Mouse (Mus musculus) heart, postnatal 10 days (tissue): ENCODE measurements at regions not wholly inside any gene's neighbourhood (a gene's known extent, or its start where the extent isn't known, plus 50 kb on each side); places are given as distances from the start of the nearest gene placed in this dataset.
A peak's percentile ranks its signal among the peaks of the same experiment; 100 is the strongest.

Source experiments
- DNase-seq, 2 experiments: peaks; one replicate each; pipeline ENCODE4 v3.0.0; 2021
- intact Hi-C: fragments of 180-260 bp; cut with DNase I; formaldehyde crosslinking; loops from one replicate; pipeline ENCODE4 v1.15.1; 2025

- no peak for DNase-seq
- intact Hi-C loops, result no loop called here
These were observed 213.5 kb upstream of the Sfrp2 start for GRCm38 (mm10) chr3:83552516-83553139.

DNA sequence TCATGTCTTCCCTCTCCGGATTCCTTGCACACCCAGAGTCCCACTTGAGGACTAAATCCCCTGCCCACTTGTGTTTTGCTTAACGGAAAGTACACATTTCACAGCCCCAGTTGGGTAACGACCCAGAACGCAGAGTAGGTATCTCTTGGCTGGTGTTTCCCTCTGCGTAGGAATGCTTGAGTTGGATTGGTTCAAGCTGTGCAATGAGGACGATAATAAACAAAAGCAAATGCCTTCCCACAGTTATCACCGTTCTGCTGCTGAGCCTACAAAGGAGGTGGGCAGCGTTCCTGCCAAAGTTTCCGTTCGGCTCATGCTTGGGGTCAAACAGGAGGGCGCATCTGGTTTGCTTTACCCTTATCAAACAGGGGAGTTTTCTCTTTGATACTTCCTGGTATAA is 212.3 kb upstream of the Sfrp2 start:
- intact Hi-C loops, result no loop called here
- peak in 1 of 2 experiments; percentile 20 for DNase-seq

GRCm38 (mm10) chr3:83556788-83557515 is 209.2 kb upstream of the Sfrp2 start:
- intact Hi-C loops, result no loop called here
- no peak for DNase-seq

GRCm38 (mm10) chr3:83562026-83562425 is 204.1 kb upstream of the Sfrp2 start:
- intact Hi-C loops, result no loop called here
- DNase-seq, result no peak

- DNase-seq, result no peak
- intact Hi-C loops, result no loop called here
These were observed 190.6 kb upstream of the Sfrp2 start for GRCm38 (mm10) chr3:83575526-83575925.

DNA sequence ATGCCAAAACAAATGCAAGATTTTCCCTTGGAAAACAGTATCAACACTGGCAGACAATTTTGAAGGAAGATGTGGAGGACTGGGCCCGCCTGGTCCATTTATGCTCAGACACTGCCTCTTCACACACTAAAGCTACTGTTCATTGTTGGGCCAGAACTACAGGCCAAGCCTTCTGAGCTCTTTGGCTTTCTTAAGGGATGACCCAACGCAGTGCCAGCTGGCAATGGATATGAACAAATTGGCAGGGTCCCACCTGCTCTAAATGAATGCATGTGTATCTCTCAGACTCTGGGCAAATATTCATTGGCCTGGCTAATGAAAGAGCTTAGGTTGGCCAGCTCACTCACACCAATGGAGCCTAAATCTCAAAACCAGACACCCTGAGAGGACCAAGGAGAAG is 190.0 kb upstream of the Sfrp2 start:
- intact Hi-C loops, result no loop called here
- peak in 1 of 2 experiments; percentile 19 for DNase-seq

DNA sequence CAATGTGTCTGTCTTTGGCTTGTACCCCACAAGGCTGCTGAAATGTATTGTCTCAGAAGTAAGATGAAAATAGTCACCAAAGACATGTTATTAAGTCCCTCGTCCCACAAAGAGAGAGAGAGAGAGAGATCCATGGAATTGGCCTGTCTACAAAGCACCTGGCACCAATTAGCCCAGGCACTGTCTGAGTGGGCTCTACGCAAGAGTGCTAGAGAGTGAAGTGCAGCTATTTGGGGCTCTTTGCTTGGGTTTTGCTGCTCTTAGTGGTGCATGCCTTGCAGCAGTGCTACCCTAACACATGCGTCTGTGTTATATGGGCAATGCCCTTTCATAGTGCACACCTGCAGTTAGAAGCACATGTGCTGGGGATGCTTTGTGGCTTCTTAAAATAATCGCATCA is 185.4 kb upstream of the Sfrp2 start:
- no peak for DNase-seq
- intact Hi-C loops, result no loop called here

DNA sequence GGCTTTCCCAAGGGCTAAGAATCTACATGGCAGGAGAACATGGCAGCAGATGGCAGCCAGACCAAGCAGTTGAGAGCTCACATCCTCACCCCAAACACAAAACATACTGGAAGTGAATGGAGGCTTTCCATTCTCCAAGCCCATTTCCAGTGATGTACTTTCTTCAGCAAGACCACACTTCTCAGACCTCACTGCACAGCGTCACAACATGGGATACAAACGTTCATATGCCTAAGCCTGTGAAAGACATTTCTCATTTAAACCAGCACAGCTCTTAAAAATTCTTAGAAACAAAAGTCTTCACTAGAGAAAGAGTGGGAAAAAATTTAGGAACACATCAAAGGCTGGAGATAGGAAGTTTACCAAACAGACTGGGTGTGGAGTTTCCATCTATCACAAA is 183.9 kb upstream of the Sfrp2 start:
- intact Hi-C loops, result no loop called here
- DNase-seq, result no peak

DNA sequence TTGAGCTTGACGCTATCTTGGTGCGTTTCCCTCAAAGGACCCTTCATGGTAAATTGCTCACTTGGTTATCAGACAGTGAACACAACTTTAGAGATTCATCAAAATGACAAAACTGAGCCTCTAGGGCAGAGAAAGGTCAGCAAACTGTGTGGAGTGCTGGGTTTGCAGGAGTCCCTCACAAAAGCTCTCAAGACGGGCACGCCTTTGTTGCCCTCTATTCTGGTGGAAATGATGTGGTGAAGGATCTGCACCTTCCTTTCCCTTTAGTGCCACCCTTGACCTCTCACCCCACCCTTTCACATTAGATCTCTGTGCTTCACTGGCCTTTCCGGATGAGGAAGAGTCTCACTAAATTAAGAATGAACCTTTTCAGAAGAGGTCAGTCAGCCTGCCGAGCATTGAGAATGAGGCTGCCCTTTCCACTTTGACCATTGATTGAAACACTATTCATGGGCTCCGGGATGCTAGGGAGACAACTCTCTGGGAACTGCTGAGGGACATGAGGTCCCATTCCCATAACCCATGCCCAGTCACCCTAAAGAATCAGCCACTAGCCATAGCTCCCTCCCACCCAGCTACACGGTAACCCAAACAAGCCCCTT is 182.9 kb upstream of the Sfrp2 start:
- DNase-seq, result no peak
- intact Hi-C loops, result no loop called here

DNA sequence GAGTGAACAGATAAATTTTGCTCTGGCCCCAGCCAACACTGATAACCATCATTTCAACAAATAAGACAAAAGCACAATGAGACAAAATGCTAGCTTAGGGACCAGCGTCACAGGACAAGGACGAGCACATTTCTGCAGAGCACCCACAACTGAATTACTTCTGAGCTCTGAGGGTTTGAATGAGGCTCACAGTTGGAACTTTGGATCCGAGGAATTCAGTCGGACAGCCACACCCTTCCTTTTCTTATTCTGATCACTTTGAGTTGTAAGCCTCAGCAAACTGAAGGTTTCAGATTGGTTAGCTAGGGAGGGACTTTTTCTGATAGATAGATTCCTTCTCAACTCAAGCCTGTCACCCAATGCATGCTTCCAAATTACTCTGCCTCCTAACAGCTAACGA is 180.0 kb upstream of the Sfrp2 start:
- DNase-seq, result no peak
- intact Hi-C loops, result no loop called here

DNA sequence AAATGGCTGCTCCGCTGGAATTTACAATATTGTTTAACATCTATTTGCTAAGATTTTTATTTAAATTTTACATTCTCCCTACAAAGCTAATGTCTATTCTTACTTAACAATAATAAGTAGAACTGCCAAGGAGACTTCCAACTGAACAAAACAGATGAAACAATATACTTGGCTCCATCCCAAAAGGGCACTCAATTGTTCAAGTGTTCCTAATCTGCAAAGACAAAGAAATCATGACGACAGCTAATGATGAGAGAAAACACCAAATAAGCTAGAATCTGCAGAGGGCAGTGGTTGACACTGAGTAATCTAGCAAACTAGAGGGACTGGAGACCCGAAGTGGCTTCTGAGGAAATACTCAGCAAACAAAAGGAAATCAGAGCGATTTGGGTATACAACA is 179.6 kb upstream of the Sfrp2 start:
- DNase-seq, result no peak
- intact Hi-C loops, result no loop called here

DNA sequence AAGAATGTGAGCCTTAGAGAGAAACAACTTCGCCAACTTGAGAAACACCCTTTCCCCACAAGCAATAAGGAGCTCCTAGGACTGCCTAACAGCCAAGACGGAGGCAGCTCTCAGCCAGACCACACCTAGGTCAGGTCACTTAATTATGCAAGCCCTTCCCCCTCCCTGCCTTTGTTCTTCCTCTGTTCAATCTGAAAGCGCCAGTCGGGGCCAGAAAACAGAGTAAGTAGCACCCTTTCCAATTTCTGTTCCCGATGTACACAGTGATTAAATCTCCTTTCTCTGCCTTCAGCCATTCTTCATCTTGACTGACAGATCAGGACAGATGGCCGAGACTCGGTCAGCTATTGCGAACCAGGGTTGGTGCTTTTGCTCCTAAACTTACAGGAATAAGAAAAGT is 177.0 kb upstream of the Sfrp2 start:
- intact Hi-C loops, result no loop called here
- DNase-seq, result no peak

DNA sequence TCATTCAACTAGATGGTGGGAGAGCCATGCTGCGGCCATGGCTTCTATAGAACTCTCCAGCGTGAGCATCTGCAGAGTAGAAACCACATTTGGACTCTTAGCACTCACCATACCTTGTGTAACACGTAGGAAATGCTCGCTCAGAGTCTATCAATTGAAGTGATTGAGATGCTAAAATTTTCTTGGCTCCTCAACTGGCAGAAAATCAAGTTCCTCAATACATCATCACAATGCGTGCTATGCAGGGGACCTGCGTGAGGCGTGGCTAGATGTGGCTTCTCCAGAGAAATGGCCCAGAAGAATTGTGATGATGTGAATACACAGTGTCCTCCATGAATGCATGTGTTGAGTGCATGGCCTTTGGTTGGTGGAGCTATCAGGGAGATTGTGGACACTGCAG is 174.9 kb upstream of the Sfrp2 start:
- intact Hi-C loops, result no loop called here
- no peak for DNase-seq

DNA sequence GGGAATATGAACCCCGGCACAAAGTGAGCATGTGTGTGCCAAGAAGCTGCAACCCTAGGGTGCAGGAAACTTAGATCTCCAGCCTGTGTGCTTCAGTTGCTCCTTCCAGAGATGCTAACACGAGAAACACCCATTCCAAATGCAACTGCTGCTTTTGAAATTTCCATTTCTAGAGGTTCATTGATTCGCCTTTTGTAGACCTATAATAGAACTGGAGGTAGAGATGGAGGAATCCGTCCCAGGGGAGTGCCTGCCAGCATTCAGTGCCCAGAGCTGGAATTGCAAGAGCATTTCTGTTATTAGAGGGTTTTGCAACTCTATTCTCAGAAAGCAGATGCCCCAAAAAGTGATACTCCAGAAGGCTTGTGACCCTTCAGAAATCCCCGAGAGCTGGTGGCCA is 172.8 kb upstream of the Sfrp2 start:
- DNase-seq, result no peak
- intact Hi-C loops, result no loop called here

DNA sequence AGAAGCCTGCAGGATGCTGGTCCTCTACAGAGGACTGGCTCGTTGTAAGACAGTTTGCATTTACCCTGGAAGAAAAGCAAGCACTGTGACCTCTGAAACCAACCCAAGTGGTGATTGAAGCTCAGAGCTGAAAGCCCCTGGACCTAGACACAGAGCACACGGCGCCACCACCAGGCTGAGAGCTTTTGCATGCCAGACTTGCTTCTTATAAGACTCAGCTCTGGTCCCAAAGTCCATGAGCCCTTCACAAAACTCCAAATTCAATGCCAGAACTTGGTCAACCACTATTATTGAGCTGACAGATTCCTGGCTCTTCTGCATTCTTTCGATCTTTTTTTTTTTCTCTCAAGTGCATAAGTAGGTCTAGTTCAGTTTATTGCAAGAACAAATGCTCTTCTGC is 164.6 kb upstream of the Sfrp2 start:
- intact Hi-C loops, result loop anchor here (2.0 to 5.0 kb wide), 2 partner anchors 184 to 315 kb away; no protein-coding TSS in a partner anchor
- DNase-seq, result peak; percentile 12

GRCm38 (mm10) chr3:83609095-83609770 is 156.9 kb upstream of the Sfrp2 start:
- no peak for DNase-seq
- intact Hi-C loops, result no loop called here

- no peak for DNase-seq
- intact Hi-C loops, result no loop called here
These were observed 145.7 kb upstream of the Sfrp2 start for GRCm38 (mm10) chr3:83620435-83620834.

- intact Hi-C loops, result no loop called here
- DNase-seq, result no peak
These were observed 133.1 kb upstream of the Sfrp2 start for GRCm38 (mm10) chr3:83633032-83633431.

DNA sequence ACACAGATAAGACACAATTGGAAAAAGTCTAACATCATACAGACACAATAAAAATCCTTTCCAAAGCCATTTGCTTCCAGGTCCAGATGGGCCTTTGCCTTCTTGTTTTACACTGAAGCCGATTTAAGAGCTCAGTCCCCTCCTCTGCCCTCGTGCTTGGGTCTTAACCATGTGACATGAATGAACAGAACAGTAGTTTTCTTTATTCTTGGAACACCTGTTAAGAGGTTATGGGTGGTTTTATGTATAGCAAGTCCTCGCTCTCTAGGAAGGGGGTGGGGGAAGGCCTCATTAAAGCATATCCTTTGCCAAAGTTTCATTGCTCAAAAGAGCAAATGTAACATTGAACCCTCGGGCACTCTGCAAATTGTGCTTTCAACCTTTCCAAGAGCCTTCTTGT is 125.7 kb upstream of the Sfrp2 start:
- intact Hi-C loops, result no loop called here
- no peak for DNase-seq

DNA sequence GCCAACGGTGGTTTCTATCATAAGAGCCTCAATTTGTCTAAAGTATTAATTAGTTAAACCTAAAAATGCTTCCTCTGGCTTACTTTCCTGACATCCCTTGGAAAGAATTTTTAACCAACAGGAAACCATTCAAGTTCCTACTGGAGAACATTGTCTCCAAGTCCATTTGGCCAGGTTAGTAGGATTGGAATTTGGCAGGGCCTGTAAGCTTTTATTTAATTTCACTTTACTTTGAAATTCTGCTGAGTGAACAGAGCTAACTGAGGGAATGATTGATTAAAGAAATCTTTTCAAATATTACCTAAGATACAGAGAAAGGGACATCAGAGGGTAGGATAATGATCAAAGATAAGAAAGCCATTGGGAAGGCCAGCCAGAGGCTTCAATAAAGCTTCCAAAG is 102.4 kb upstream of the Sfrp2 start:
- no peak for DNase-seq
- intact Hi-C loops, result no loop called here

- DNase-seq, result no peak
- intact Hi-C loops, result no loop called here
These were observed 90.0 kb upstream of the Sfrp2 start for GRCm38 (mm10) chr3:83676147-83676546.

GRCm38 (mm10) chr3:83686611-83687010 is 79.5 kb upstream of the Sfrp2 start:
- intact Hi-C loops, result no loop called here
- DNase-seq, result no peak
